Mouse (Mus musculus) left cerebral cortex, postnatal 14 days (tissue): ENCODE measurements at regions not wholly inside any gene's neighbourhood (a gene's known extent, or its start where the extent isn't known, plus 50 kb on each side); places are given as distances from the start of the nearest gene placed in this dataset.

Source experiments
- DNase-seq, 2 experiments: peaks; one replicate each; pipeline ENCODE4 v3.0.0; 2021 to 2022; ENCODE audit warnings: low spot score in 2 of 2, mixed read lengths in 1 of 2
- intact Hi-C: fragments of 180-260 bp; cut with DNase I; formaldehyde crosslinking; loops from one replicate; pipeline ENCODE4 v1.15.1; 2025

DNA sequence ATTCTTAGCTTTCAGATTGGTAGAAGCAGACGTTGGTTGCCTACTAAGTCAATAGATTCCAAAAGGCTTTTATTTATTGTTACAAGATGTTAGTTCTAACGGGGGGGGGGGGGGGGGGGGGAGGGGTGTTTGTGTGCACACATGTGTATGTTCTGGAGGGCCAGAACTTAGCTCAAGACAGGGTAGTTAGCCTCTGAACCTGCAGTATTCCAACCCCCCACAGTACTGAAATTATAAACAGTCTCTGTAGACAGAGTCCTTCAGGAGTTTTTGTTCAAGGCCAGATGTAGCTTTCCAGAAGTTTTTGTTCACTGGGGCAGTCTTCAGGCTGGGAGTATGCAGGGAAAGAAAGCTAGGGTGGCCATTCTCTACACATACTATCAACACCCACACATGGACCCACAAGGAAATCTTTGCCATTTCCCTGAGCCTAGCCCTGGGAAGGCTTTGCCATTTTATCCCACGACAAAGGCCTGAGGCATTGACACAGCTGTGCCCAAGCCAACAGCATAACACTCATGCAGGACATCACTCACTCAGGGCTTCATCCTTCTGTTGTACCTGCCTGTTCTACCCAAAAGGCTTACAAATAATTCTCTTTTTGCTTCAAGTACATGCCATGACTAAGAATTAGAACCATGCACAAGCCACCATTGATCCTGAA lies 123.6 kb upstream of the Peli1 start:
- DNase-seq, result no peak
- intact Hi-C loops, result no loop called here

DNA sequence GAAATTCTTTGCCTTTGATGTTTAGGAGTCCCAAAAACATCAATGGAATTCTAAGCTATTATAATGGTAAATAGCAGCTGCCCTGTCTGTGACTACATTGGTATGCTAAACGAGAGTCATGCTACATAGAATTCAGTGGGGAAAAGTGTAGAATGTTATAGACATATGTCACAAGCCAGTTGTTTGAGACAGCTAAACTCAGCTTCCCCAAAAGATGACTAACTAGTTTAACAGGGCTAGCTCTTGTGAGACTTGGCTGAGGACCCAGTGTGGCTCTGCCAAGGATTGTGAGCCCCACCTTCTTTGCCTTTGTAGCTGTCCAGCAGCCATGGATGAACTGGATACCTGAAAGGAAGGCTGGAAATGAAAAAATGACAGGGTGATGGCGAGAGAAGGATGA lies 122.8 kb upstream of the Peli1 start:
- intact Hi-C loops, result no loop called here
- DNase-seq, result no peak

GRCm38 (mm10) chr11:20973141-20973540 lies 118.0 kb upstream of the Peli1 start:
- intact Hi-C loops, result no loop called here

GRCm38 (mm10) chr11:20981588-20981987 lies 109.5 kb upstream of the Peli1 start:
- DNase-seq, result no peak
- intact Hi-C loops, result no loop called here

More at GRCm38 (mm10) chr11:20973141-20973540, 118.0 kb upstream of the Peli1 start:
- no peak for DNase-seq

DNA sequence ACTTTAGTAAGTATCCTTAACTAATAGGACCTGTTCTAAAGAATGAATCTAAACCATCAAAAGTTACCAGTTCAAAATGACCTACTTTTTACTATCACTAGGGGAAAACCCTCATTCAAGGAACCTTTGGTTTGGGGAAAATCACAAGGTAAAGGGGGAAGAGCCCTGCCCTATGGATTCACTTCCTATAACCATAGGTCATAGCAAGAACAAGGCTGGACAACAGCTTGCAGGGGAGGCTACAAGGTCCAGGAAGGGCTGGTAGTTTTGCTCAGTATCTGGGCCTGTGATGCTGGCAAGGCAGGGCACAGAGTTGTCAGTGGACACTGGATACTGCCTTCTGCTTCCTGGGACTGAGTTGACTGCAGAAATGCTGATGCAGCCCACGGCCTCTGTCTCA lies 109.1 kb upstream of the Peli1 start:
- no peak for DNase-seq
- intact Hi-C loops, result no loop called here

- intact Hi-C loops, result no loop called here
- DNase-seq, result no peak
Measured at GRCm38 (mm10) chr11:20982500-20982899, 108.6 kb upstream of the Peli1 start.

DNA sequence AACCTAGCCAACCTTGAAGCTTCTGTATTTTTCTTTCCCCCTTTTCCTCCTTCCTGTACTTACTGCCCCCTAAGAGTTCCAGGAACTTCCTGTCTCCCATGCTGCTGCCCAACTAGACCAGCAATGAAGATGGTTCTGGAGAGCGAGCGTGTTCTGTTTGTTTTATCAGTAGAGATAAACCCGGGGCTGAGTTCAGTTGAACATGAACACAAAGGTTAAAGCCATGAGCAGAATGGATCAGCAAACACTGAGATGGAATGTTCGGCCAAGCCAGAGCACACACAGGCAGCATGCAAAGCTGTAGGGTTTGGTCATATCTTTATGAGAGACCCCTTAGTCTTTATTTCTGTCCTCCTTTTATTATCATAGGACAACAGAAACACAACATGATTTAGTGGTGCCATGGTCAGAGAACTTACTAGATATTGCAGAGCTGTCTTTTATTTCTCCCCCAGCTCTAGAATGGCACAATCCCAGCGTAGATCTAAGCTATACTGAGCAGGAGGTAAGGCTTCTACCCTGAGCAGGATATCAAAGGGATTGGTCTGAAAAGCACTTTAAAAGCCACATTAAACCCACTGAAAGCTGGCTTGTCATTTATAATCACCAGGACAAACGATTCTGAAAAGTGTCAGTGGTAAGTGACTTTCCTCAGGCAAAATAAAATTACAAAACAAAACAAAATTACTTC lies 105.9 kb upstream of the Peli1 start:
- intact Hi-C loops, result no loop called here
- no peak for DNase-seq

GRCm38 (mm10) chr11:20985771-20986170 lies 105.3 kb upstream of the Peli1 start:
- no peak for DNase-seq
- intact Hi-C loops, result no loop called here

DNA sequence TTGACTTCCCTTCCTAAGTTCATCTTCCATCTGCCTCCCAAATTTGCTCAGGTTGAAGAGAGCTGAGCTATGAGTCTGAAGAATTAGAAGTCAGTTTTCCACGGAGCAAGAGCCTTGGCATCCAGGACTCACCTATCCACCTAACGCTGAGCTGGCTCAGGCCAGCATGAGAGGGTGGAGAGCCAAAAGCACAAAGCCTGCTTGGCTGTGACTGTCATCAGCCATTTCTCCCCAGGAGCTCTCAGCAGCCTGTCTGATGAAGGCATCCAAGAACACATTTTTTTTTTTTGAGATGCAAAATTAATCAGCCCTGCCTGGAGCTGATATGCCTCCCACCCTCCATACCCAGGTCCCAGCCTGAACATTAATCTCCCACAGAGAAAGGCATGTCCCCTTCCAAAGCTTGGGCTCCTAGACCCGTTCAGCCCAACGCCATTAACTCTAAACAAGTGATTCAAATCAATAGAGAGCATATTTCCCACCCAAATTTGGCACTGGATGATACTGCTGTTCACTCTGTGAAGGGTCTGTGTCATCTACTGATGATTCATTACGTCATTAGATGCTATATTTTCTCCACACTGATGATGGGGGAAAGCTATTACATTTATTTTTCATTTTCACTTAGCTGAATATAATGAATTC lies 103.8 kb upstream of the Peli1 start:
- peak in 1 of 2 experiments; percentile 13 for DNase-seq
- intact Hi-C loops, result no loop called here

GRCm38 (mm10) chr11:20987841-20988251 lies 103.2 kb upstream of the Peli1 start:
- DNase-seq, result peak; percentile 86 to 95
- intact Hi-C loops, result no loop called here

- intact Hi-C loops, result no loop called here
- DNase-seq, result peak in 1 of 2 experiments; percentile 9
Measured at GRCm38 (mm10) chr11:20988871-20989270, 102.2 kb upstream of the Peli1 start.

- intact Hi-C loops, result no loop called here
Measured at GRCm38 (mm10) chr11:20993580-20993979, 97.5 kb upstream of the Peli1 start.

DNA sequence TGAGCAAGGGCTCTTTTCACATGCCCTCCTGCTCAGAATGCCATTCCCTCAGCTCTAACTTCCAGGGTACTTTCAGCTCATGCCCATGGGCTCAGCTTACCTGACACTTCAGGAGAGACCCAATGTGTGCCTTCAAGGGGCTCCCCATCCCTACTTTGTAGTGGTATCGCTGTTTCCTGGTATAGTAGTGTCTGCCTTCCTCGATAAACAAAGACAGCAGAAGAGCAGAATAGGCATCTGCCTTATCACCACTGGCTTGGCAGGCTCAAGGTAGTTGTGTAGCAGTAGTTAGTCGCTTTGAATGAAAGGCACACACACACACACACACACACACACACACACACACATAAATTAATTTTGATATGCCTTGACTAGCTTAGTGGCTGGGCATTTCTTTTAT lies 89.7 kb upstream of the Peli1 start:
- intact Hi-C loops, result no loop called here
- no peak for DNase-seq

More at GRCm38 (mm10) chr11:20993580-20993979, 97.5 kb upstream of the Peli1 start:
- no peak for DNase-seq

GRCm38 (mm10) chr11:21007222-21007621 lies 83.9 kb upstream of the Peli1 start:
- intact Hi-C loops, result no loop called here
- no peak for DNase-seq

DNA sequence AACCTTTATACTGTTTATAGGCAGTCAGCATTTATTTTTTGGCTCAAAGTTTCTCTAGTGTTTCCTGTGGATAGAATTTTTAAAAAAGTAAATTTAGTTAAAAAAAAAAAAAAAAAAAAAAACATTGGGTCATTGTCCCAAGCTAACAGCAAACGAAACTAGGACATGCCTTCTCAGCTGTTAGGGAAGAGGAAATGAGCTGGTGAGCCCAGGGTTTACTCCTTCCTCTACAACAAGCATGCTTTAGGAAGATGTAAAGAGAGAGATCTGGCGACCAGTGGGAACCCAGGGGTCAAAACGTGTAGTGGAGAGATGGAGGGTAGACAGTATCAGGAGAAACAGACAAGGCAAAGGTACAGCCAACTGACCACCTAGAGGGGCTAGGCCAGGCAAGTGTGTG lies 81.6 kb upstream of the Peli1 start:
- intact Hi-C loops, result no loop called here
- no peak for DNase-seq

DNA sequence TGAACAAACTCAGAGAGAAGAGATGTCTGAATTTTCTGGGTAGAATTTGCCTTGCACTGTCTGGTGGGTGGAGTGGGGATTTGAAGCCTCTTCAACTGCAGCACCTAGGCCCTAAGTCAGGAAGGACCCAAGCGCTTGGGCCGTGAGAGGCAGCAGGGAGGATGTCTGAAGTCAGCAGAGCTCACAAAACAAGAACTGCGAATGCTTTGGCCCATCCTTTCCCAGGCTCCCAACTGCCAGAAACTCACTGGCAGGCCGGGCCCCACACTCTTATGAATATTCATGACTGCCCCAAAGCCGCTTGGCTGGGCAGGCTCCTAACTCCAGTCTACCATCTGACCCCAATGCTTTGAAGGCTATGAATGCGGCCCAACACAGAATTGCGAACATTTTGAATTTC lies 80.2 kb upstream of the Peli1 start:
- DNase-seq, result no peak
- intact Hi-C loops, result no loop called here

DNA sequence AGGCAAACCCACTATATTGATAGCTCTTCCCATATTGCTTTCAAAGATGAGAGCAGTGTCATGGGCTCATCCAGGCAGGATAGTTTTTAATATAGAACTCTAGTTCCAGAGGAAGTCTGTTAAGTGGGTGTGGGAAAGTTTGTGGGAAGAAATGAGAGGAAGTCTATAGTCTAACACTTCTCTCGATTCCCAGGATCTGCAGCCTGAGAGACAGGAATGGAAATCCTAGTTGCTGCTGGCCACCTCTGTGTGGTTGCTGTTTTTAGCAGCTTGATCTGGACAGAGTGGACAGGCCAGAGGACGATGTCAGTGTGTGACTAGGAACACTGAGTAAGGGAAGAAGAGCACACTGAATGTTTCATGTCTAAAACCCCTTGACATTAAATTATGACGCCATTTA lies 76.8 kb upstream of the Peli1 start:
- intact Hi-C loops, result no loop called here

GRCm38 (mm10) chr11:21015536-21015935 lies 75.6 kb upstream of the Peli1 start:
- peak in 1 of 2 experiments; percentile 57 for DNase-seq
- intact Hi-C loops, result no loop called here

More for the DNA sequence above, 76.8 kb upstream of the Peli1 start:
- no peak for DNase-seq

DNA sequence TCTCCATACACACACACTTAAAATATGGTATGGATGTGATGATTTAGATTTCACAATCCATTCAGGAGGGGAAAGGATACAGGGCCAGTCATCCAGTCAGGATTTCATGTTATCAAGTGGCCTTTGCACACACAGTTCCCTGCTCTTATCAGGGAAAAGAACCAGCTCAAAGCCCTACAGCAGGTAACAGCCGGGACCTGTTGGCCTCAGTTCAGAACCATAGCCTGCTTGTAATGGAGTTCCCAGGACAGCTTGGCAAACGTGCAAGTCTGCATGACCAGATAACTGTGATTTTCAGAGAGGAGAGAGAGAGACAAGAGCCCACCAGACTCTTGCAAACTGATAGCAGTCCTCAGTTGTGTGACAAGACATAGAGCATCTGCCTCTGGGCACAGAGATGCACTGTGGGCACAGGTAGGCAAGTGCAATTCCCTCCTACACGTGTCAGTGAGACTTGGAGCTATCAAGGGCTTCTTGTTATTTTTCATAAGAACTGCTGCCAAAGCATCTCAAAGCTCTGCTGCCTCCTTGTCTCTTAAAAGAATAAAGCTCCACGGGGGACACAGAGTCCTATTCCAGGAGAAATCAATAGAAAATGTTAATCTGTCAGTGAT lies 74.9 kb upstream of the Peli1 start:
- DNase-seq, result no peak
- intact Hi-C loops, result no loop called here

DNA sequence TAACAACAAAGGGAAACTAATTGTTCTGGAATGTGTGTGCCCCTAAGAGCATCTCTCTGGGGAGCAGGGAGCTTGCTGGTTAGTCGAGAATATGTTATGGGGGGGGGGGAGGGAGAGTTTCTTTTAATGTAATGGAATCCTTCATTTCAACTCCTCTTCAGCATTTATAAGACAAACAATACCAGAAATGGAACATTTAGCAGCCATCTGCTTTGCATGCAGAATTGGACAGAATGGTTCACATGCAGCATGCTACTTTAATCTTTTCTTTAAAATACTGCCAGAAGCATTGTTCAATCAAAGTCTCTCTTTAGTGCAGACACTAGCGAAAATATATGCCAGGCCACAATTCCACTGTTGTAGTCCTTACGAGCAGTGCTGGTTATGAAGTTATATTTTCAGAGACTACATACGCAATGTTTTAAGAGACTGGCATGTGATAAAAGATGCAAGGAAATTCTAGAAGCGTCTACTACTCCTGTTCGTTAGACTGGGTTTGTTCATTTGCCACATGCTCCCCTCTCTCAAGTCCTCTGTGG lies 74.2 kb upstream of the Peli1 start:
- no peak for DNase-seq
- intact Hi-C loops, result no loop called here
